Mouse (Mus musculus): ENCODE measurements around the gene Capns2. TPM values are rescaled to one million over a fixed set of nuclear protein-coding genes. Genes with fewer than 3 reads are reported as not detected.

Capns2 gene
- total RNA-seq, 2 experiments from 2014 or later = 0.26 to 0.45 TPM

GRCm38 (mm10) chr8:92906553-92906952 lies 5.3 kb downstream of the Capns2 start:
- DNase-seq = no peak

- no peak for DNase-seq
These were observed 7.2 kb downstream of the Capns2 start for GRCm38 (mm10) chr8:92908448-92908847.

- no peak for DNase-seq
These were observed 10.3 kb downstream of the Capns2 start for GRCm38 (mm10) chr8:92911477-92911876.

- no peak for DNase-seq
These were observed 12.2 kb downstream of the Capns2 start for GRCm38 (mm10) chr8:92913396-92913795.

- DNase-seq = no peak
These were observed 14.9 kb downstream of the Capns2 start for GRCm38 (mm10) chr8:92916082-92916481.

GRCm38 (mm10) chr8:92921768-92922167 lies 20.6 kb downstream of the Capns2 start:
- DNase-seq = no peak

- DNase-seq = no peak
These were observed 27.8 kb downstream of the Capns2 start for GRCm38 (mm10) chr8:92928986-92929385.

GRCm38 (mm10) chr8:92938056-92938455 lies 36.8 kb downstream of the Capns2 start:
- DNase-seq = no peak

GRCm38 (mm10) chr8:92949071-92949470 lies 47.9 kb downstream of the Capns2 start:
- no peak for DNase-seq

GRCm38 (mm10) chr8:92950639-92951371 lies 49.6 kb downstream of the Capns2 start:
- DNase-seq = no peak

Small RNA genes within 50 kb of the gene (microRNA-seq; reads per million reads assigned to microRNA genes)
- gene Gm22151 = 0 reads per million in 2 experiments

Other genes with a start within 250 kb of the Capns2 start
- not detected for gene Irx6, start 227.1 kb upstream of the Capns2 start, total RNA-seq (2021)
- gene Mmp2, start 74.1 kb upstream of the Capns2 start, total RNA-seq (2021) = 100 to 1,000 TPM; 140 to 153 TPM
- gene Lpcat2, start 46.1 kb upstream of the Capns2 start, total RNA-seq (2021) = 1 to 10 TPM; 1.9 to 2.8 TPM
- gene Slc6a2, start 58.7 kb downstream of the Capns2 start, total RNA-seq (2021) = under 1 TPM; 0.14 to 0.31 TPM
- gene Ces1a, start 146.8 kb downstream of the Capns2 start, total RNA-seq (2021) = not detected
- gene Ces1b, start 178.6 kb downstream of the Capns2 start, total RNA-seq (2021) = not detected
- gene Ces1c, start 229.9 kb downstream of the Capns2 start, total RNA-seq (2021) = not detected